Mouse (Mus musculus) brain, embryonic 14.5 days (tissue): ENCODE results near the gene Sirt3. TPM values are rescaled to one million over a fixed set of nuclear protein-coding genes. Genes with fewer than 3 reads are reported as not detected.
"Not testable (repeated sequence)": the region's sequence is repeated elsewhere in the genome, so short reads cannot be mapped to it uniquely, and the experiment has no call there.

Experiments
- DNase-seq: peaks from one replicate; pipeline ENCODE4 v3.0.0-alpha.2; 2011; ENCODE audit warnings: low read depth
- CTCF ChIP-seq: fragments of 200-500 bp; IDR thresholded peaks from 2 replicates; pipeline ENCODE4 v1.5.1; 2012; ENCODE audit warnings: inconsistent platforms, mild to moderate bottlenecking, moderate library complexity, borderline replicate concordance; ENCODE audit not compliant: insufficient read depth, insufficient read length; ENCODE audit errors: extremely low read depth
- POLR2A ChIP-seq: fragments of 200-500 bp; IDR thresholded peaks from 2 replicates; pipeline ENCODE4 v1.6.1; 2012; ENCODE audit warnings: mild to moderate bottlenecking, inconsistent platforms, borderline replicate concordance; ENCODE audit not compliant: poor library complexity, insufficient read depth, insufficient read length, severe bottlenecking; ENCODE audit errors: extremely low read depth
- polyA plus RNA-seq: library from polyadenylated mRNA; depleted of rRNA; stranded (reverse); fragments of >200 nt; gene quantifications from 2 replicates; pipeline ENCODE4 v1.2.3, GENCODE M21; 2012

The Sirt3 gene
- polyA plus RNA-seq, 1 experiment: 41.3 TPM

DNA sequence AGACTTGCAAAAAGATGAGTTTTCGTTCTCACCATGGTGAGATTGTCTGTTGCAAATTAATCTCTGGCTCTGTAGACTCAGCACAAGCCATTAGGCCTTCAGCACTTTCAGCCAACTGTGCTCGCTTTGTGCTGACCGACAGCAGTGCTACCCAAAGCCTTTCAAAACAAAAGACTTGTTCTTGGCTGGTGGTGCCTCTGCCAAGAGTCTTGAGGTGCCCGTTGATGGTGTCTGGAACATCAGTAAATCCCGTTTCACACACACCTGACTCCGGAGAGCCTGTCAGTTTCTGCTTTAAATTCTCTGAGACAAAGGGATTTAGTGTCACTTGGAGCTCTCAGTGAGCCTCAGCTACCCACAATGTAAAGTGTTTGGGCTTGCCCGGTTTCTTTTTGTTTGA, 11.9 kb upstream of the Sirt3 start:
- DNase-seq: no peak
- no peak for TF ChIP-seq POLR2A
- TF ChIP-seq CTCF: no peak

DNA sequence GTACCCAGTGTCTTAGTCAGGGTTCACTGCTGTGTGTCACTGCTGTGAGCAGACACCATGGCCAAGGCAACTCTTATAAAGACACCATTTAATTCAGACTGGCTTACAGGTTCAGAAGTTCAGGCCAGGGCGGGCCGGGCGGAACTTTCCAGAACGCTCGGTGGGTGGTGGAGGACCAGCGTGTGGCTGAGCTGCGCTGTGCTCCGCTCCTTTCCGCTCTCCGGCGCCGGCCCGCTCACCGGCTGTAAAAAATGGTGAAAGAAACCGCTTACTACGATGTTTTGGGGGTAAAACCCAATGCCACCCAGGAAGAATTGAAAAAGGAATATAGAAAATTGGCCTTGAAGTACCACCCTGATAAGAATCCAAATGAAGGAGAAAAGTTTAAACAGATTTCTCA, 8.5 kb upstream of the Sirt3 start:
- not testable (repeated sequence) for DNase-seq

DNA sequence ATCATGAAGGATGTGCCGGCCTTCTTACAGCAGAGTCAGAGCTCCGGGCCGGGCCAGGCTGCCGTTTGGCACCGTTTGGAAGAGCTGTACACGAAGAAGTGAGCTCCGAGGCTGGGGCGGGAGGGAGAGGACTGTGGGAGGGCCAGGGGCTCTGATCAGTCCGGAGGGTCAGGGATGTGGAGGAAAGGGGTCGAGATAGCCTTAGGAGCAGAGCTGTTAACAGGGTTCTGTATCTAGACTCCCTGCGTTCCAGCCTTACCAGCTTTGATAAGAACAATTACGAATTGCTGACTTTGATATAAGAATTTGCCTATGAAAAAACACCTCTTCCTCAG, 327 bp upstream of the Sirt3 start:
- TF ChIP-seq POLR2A (no peak), CTCF (no peak)
- DNase-seq: no peak

DNA sequence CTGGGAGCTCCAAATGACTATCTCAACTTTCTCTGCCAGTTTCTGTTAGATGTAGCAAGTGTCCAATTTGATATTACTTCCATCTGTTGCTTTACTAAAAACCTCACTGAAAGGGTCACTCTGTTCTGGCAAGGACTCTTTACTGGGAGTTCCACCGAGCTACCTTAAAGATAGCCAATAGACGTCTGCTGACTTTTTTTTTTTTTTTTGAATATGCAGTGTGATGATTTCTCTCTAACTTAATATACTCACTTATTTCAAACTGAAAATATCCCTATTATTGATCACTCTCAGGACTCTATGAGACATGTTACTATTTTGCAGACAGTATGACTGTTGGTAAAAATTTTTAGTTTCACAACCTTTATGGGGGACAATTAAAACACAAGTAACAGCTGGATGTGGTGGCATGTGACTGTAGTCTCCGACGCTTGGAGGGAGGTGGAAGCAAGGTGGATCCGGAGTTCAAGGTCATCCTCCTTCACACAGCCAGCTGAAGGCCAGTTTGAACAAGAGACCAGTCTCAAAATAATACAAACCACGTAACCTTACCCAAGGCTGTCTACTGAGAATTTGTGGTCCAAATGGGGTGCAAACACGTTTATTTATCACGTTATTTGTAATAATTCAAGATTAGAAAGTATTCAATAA, 1.1 kb downstream of the Sirt3 start:
- TF ChIP-seq CTCF (no peak), POLR2A (no peak)
- no peak for DNase-seq

DNA sequence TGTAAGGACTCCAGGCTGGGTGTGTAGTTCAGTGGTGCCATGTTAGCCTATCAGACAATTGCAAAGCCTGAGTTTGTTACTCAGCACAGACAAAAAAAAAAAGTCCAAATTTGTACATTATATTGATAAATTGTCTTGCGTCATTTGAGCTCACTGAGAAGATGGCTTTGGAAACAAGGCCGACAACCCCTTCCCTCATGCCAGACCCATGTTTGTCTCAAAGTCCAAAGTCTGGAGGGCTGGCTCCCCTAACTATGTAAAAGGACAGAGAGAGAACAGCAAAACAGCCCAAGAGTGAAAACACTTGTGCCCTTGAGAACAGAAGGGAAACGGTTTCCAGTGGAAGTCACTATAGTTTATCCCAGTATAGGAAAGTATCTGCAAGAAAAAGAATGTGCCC, 1.7 kb downstream of the Sirt3 start:
- no peak for DNase-seq
- no peak for TF ChIP-seq POLR2A
- no peak for TF ChIP-seq CTCF

DNA sequence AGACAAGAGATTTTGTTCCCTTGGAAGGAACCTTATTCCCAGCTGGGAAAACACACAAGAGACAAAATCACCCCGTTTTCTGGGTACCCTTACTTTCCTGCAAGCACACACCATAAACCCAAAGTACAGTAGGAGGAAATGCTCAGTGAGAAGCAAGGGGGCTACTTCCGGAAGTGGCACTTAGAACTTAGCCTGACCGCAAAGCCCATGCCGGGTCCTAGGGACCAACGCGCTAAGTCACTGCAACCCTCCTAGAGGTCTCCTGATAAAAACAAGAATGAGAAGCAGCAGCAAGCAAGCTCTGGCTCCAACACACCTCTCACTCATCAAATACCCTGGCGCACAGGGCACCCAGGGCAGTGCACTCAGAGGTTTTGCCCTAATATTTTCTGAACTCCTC, 2.8 kb downstream of the Sirt3 start:
- DNase-seq: no peak
- no peak for TF ChIP-seq CTCF

DNA sequence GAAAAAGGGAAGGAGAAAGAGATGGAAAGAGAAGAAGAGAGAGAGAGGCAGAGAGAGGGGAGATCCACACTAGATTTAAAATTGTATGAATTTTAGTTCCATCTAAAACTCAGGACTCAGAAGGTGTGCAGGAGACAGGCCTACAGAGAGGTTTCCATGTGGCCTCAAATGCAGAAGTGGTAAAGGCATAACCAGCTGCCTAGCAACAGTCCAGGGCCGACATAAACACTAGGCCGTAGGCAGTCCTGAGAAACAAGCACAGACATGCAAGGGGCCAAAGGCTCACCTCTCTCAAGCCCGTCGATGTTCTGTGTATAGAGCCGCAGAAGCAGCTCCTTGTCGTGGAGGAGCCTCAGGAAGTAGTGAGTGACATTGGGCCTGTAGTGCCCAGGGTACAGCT, 4.7 kb downstream of the Sirt3 start:
- TF ChIP-seq CTCF: no peak
- no peak for TF ChIP-seq POLR2A
- no peak for DNase-seq

DNA sequence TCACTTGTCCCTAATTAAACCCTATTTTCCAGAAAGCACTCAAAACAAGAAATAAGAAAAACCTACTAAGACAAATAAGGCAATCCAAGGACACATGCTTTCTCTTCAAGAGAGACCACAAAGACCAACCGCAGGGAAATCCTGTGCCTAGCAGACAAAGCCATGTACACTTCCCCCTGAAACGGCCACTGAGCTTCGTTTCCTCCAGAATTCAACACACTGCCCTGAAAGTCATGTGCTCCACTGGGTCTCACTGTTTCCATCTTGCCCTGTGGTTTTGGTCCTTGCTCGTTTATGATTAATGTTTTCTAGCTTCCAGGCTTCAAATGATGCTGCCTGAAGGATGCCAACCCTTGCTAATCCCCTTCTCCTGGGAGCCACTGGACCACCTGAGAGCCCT, 7.9 kb downstream of the Sirt3 start:
- no peak for DNase-seq
- TF ChIP-seq POLR2A (no peak), CTCF (no peak)

DNA sequence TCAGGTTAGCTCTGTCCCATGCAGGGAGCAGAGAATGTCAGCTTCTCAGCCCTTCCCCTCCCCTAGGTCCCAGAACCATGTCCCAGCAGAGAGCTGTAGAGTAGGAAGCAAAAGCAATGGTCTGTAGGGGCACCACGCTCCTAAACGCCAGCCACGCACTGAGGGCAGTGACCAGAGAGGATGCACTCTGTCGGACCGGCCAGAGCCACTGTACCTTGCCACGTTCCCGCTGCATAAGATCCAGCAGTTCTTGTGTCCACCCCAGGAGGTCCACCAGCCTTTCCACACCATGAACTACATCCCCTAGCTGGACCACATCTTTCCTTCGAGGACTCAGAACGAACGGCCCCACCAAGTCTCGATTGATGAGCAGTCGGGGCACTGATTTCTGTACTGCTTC, 17.3 kb downstream of the Sirt3 start:
- TF ChIP-seq POLR2A: no peak
- TF ChIP-seq CTCF: no peak
- DNase-seq: no peak

DNA sequence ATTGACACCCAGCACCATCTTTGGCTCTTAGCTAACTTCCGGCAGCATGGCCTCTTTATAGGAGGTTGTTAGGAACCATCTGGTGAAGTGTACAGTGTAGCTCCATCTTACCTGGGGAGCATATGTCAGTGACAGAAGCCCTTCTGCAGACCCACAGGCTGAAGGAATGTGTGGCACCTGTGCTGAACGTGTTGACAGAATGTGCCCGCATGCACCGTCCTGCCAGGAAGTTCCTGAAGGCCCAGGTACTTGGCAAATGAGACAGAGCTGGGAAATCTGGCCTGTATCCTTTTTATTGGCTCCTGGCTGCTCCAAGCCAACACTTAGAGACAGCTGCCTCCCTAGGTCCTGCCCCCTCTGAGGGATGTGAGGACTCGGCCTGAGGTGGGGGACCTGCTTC, 21.4 kb downstream of the Sirt3 start:
- DNase-seq: no peak
- TF ChIP-seq POLR2A: no peak
- TF ChIP-seq CTCF: no peak

DNA sequence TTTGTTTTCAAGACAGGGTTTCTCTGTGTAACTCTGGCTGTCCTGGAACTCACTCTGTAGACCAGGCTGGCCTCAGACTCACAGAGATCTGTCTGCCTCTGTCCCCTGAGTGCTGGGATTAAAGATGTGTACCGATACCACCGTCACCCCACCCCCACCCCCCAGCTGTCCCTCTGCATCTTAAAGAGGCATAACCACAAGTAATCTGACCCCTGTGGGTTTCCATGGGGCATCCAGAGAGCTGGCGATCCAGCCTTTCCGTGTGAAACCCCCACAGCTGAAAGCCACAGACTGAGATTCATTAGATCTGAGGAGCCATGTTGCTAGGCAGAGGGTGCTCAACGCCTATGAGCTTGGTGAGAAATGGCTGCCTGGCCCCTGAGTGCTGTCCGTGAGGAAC, 22.1 kb downstream of the Sirt3 start:
- no peak for DNase-seq
- no peak for TF ChIP-seq POLR2A
- TF ChIP-seq CTCF: no peak

DNA sequence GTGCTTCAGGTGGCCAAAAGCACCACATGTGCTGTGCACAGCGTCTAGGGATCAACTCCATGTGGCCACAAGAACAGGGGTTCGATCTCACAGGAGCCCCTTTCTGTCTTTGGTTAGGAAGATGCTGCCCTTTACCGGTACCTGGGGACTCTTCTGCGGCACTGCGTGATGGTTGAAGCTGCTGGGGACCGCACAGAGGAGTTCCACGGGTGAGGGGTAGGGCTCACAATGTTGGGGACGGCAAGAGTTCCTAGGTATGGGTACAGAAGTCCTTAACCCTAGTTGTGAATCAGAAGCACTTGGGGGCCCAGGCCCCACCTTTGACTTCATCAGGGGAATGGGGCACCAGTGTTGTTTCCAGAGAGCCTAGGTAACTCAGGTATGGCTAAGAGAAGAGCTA, 23.4 kb downstream of the Sirt3 start:
- TF ChIP-seq CTCF: no peak
- no peak for TF ChIP-seq POLR2A
- no peak for DNase-seq

DNA sequence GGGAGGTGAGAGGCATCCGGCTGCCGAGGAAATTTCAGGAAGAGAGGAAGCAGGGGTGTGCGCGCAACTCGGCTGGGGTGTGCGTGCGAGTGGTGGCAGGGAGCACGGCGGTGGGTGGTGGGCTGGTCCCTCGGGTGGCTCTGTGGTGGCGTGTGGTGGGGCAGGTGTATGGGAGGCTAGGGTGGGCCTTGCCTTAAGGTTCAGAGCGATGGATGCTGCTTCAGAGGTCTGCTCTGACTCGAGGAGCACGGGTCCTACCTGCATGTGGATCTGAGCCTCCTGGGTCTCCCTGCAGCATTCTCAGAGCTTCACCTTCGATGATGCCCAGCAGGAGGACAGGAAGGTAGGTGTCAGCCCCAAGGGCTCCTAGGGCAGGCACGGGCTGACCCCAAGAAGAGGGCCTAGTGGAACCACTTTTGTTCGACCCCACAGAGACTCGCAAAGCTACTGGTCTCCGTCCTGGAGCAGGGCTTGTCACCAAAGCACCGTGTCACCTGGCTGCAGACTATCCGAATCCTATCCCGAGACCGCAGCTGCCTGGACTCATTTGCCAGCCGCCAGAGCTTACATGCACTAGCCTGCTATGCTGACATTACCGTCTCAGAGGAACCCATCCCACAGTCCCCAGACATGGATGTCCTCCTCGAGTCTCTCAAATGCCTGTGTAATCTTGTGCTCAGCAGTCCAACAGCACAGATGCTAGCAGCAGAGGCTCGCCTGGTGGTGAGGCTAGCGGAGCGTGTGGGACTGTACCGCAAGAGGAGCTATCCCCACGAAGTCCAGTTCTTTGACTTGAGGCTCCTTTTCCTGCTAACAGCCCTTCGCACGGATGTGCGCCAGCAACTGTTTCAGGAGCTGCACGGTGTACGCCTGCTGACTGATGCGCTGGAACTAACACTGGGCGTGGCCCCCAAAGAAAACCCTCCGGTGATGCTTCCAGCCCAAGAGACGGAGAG, 24.3 kb downstream of the Sirt3 start, which contains the start of gene Bet1l:
Gene Bet1l (minus strand): TSS at position 28 of the 956 bp plus-strand sequence.
- DNase-seq: peak; percentile 35

More for the DNA sequence above, 24.3 kb downstream of the Sirt3 start, which contains the start of gene Bet1l:
- no peak for TF ChIP-seq CTCF
- TF ChIP-seq POLR2A: no peak
